25 mouse cellular contexts compared by ENCODE assay signal in the genomic region with DNA sequence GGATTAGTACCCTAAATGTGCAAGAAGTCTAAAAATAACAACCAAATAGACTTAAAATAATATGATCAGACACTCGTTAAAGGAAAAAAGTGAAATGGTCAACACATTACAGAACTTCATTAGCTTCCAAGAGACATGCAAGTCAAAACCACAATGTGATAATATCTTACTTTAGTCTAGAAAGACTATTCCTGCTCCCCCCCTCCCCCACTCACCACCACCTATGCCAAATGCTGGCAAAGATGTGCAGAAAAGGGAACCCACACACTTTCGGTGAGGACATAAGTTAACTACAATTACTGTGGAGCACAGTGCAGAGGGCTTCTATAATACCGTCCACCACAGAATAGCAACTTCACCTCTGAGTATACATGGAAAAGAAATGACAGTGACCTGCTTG. TPM values are rescaled to one million over a fixed set of nuclear protein-coding genes. Genes with fewer than 3 reads are reported as not detected.
DNase-seq lines count a peak whose midpoint lies in the region; ATAC-seq and TF ChIP-seq lines count a peak whose summit lies in the region.
"Had no signal": no experiment of that assay in that cellular context is flagged by ENCODE, and none has a peak within 500 bp of the region (broad histone marks: within the 10 kb centered on the region; RNA-seq: fewer than 3 reads in every experiment).

No protein-coding gene starts in this region.

- dilution Hi-C loops in CH12.LX (cut with MboI; ENCODE audit: extremely low pct_ligation_motif_present, extremely low pct_unique_long_range_greater_than_20kb, low sequenced_read_pairs) = no loop called here

- H3K4me2 ChIP-seq in CH12.LX (ENCODE audit: insufficient read depth, low read depth, poor library complexity, severe bottlenecking) = no peak overlapping the region
- H3K4me2 ChIP-seq: embryonic facial prominence, embryonic 12.5 days; forebrain, embryonic 13.5 days; forebrain, embryonic 15.5 days had no signal

- no peaks in the 10 kb centered on the region for H3K9me3 ChIP-seq in CH12.LX (replicated peaks; ENCODE audit: low read length)
- no peaks in the 10 kb centered on the region for H3K9me3 ChIP-seq in midbrain, embryonic 10.5 days (replicated peaks)
- H3K9me3 ChIP-seq: embryonic facial prominence, embryonic 10.5 days; embryonic facial prominence, embryonic 12.5 days; forebrain, embryonic 13.5 days; forebrain, embryonic 15.5 days had no signal

- peak; percentile 78 for TF ChIP-seq EP300 in CH12.LX (IDR thresholded peaks at IDR 0.05; ENCODE audit: low read length)

- H3K9ac ChIP-seq in CH12.LX (ENCODE audit: insufficient read depth, low read depth) = no peak overlapping the region
- H3K9ac ChIP-seq: embryonic facial prominence, embryonic 12.5 days; forebrain, embryonic 13.5 days; forebrain, embryonic 15.5 days; forebrain, postnatal 0 days had no signal

- WGBS in midbrain, embryonic 10.5 days = 90% methylated on average over 3 of the region's 3 CpGs

- H3K4me1 ChIP-seq in CH12.LX (ENCODE audit: control insufficient read depth in 1 of 2, insufficient read depth in 2 of 2) = peaks cover 21 to 76% of the 10 kb centered on the region in 2 experiments
- no peaks in the 10 kb centered on the region for H3K4me1 ChIP-seq in midbrain, embryonic 10.5 days
- H3K4me1 ChIP-seq: embryonic facial prominence, embryonic 10.5 days; embryonic facial prominence, embryonic 12.5 days; forebrain, embryonic 13.5 days; forebrain, embryonic 15.5 days had no signal

- no peaks in the 10 kb centered on the region for H3K27me3 ChIP-seq in CH12.LX (replicated peaks)
- no peaks in the 10 kb centered on the region for H3K27me3 ChIP-seq in midbrain, embryonic 10.5 days (ENCODE audit: low read depth, poor library complexity, severe bottlenecking)
- H3K27me3 ChIP-seq: embryonic facial prominence, embryonic 12.5 days; forebrain, embryonic 13.5 days; forebrain, embryonic 15.5 days had no signal

- in situ Hi-C loops in CH12.LX (cut with MboI; ENCODE audit: low pct_ligation_motif_present, low pct_unique_long_range_greater_than_20kb, low sequenced_read_pairs) = loop anchor here (25.0 kb wide), 1 partner anchor 357 kb away; a partner anchor contains a TSS

- peak overlapping the region; percentile 46 for H3K27ac ChIP-seq in CH12.LX (ENCODE audit: insufficient read depth, low read depth)
- H3K27ac ChIP-seq in midbrain, embryonic 10.5 days (replicated peaks) = no peak overlapping the region
- H3K27ac ChIP-seq: embryonic facial prominence, embryonic 10.5 days; embryonic facial prominence, embryonic 12.5 days; forebrain, embryonic 13.5 days; forebrain, embryonic 15.5 days had no signal

- no peak overlapping the region for H3K4me3 ChIP-seq in CH12.LX (replicated peaks in 1 of 3; ENCODE audit: low read depth in 2 of 3, low read length in 2 of 3, poor library complexity in 1 of 3)
- no peak overlapping the region for H3K4me3 ChIP-seq in midbrain, embryonic 10.5 days
- H3K4me3 ChIP-seq: embryonic facial prominence, embryonic 10.5 days; embryonic facial prominence, embryonic 12.5 days; forebrain, embryonic 13.5 days; forebrain, embryonic 15.5 days had no signal

- no peaks in the 10 kb centered on the region for H3K79me2 ChIP-seq in CH12.LX (replicated peaks; ENCODE audit: control insufficient read depth, extremely low read depth, insufficient read depth, poor library complexity, severe bottlenecking)

- no peak; the same call in 1 of the 2 replicates for TF ChIP-seq RAD21 in CH12.LX (IDR thresholded peaks at IDR 0.05; ENCODE audit: low read depth, low read length)

- peak; percentile 5 for DNase-seq in CD4-positive, CD25-positive, alpha-beta regulatory T cell, adult 2 months (ENCODE audit: low read depth, low spot score)
- DNase-seq in CH12.LX (ENCODE audit: extremely low read depth) = peak; percentile 61
- no peak for DNase-seq in lung, adult 18-20 months
- DNase-seq in midbrain, embryonic 10.5 days (ENCODE audit: low spot score) = no peak
- DNase-seq: adrenal gland, adult 2 months; adrenal gland, postnatal 10 days; adrenal gland, postnatal 25 days; B cell, adult 2 months; cerebellum, adult 11 months; cerebellum, adult 18-20 months; cerebellum, adult 8-10 months; cerebellum, adult 9-11 months; cerebellum, postnatal 14 days; cerebellum, postnatal 36 days; forebrain, postnatal 0 days had no signal

- no peak for TF ChIP-seq CTCF in CH12.LX (conservative IDR thresholded peaks at IDR 0.05 in 1 of 2, IDR thresholded peaks at IDR 0.05 in 1 of 2; ENCODE audit: low read depth in 2 of 2, low read length in 2 of 2)

- ATAC-seq in CD4-positive, CD25-positive, alpha-beta regulatory T cell, adult 4 months = no peak
- ATAC-seq in granulocyte monocyte progenitor cell, adult 5-6 weeks (replicated peaks; ENCODE audit: poor library complexity, severe bottlenecking) = peak; percentile 74
- ATAC-seq in megakaryocyte progenitor cell, adult 5-6 weeks (replicated peaks; ENCODE audit: poor library complexity) = peak; percentile 72
- ATAC-seq: forebrain, embryonic 13.5 days; forebrain, embryonic 15.5 days; forebrain, postnatal 0 days had no signal

- H3K36me3 ChIP-seq in CH12.LX (replicated peaks in 1 of 2; ENCODE audit: control insufficient read depth in 1 of 2, insufficient read depth in 1 of 2, low read length in 1 of 2) = no peaks in the 10 kb centered on the region
- H3K36me3 ChIP-seq in midbrain, embryonic 10.5 days = no peaks in the 10 kb centered on the region
- H3K36me3 ChIP-seq: embryonic facial prominence, embryonic 10.5 days; embryonic facial prominence, embryonic 12.5 days; forebrain, embryonic 15.5 days had no signal

- TF ChIP-seq POLR2A in CH12.LX (IDR thresholded peaks at IDR 0.05; ENCODE audit: low read depth, low read length) = no peak

TF ChIP-seq in CH12.LX, 34 proteins besides CTCF, POLR2A, EP300 and RAD21:
- peak; percentile 47; the same call in 1 of the 2 replicates for TF ChIP-seq JUN (IDR thresholded peaks at IDR 0.05; ENCODE audit: insufficient read depth, low read depth, low read length)
- 0 out of 2 replicates have a peak, but pooled peaks have one; percentile 16 for TF ChIP-seq RCOR1 (conservative IDR thresholded peaks at IDR 0.05; ENCODE audit: low read depth, low read length)
- TF ChIP-seq ZKSCAN1 (IDR thresholded peaks at IDR 0.05; ENCODE audit: borderline replicate concordance, low read depth, low read length) = no peak
- TF ChIP-seq JUND (conservative IDR thresholded peaks at IDR 0.05; ENCODE audit: low read depth, low read length) = 0 out of 2 replicates have a peak, but pooled peaks have one; percentile 39
- TF ChIP-seq SMC3 (IDR thresholded peaks at IDR 0.05; ENCODE audit: low read depth, low read length) = peak; percentile 7; the same call in 1 of the 2 replicates
- no peak for TF ChIP-seq ZC3H11A (IDR thresholded peaks at IDR 0.05; ENCODE audit: low read depth, low read length)
- peak; percentile 77 for TF ChIP-seq IRF4 (IDR thresholded peaks at IDR 0.05; ENCODE audit: low read depth, low read length)
- TF ChIP-seq UBTF (IDR thresholded peaks at IDR 0.05; ENCODE audit: low read depth, low read length) = no peak
- TF ChIP-seq MEF2A (IDR thresholded peaks at IDR 0.05; ENCODE audit: borderline replicate concordance, low read depth, low read length) = peak; percentile 87
- TF ChIP-seq MAZ (IDR thresholded peaks at IDR 0.05; ENCODE audit: low read depth, low read length) = 0 out of 2 replicates have a peak, but pooled peaks have one; percentile 52
- TF ChIP-seq CHD1 (IDR thresholded peaks at IDR 0.05; ENCODE audit: low read depth, low read length) = peak; percentile 70; the same call in 1 of the 2 replicates
- peak; percentile 62 for TF ChIP-seq BHLHE40 (IDR thresholded peaks at IDR 0.05; ENCODE audit: low read depth, low read length)
- peak; percentile 91 for TF ChIP-seq CHD2 (IDR thresholded peaks at IDR 0.05; ENCODE audit: low read length)
- no peak for TF ChIP-seq PAX5 (IDR thresholded peaks at IDR 0.05; ENCODE audit: low read length)
- no peak for TF ChIP-seq MAFK (IDR thresholded peaks at IDR 0.05; ENCODE audit: insufficient replicate concordance, low read length)
- no peak for TF ChIP-seq USF1 (IDR thresholded peaks at IDR 0.05; ENCODE audit: low read depth, low read length)
- peak; percentile 45; the same call in 1 of the 2 replicates for TF ChIP-seq TCF12 (IDR thresholded peaks at IDR 0.05; ENCODE audit: low read depth, low read length)
- peak; percentile 82 for TF ChIP-seq ETS1 (conservative IDR thresholded peaks at IDR 0.05; ENCODE audit: low read depth, low read length)
- no peak for TF ChIP-seq MYC (IDR thresholded peaks at IDR 0.05; ENCODE audit: low read depth, low read length)

RNA-seq across cellular contexts. Expression of a gene that starts 24.2 kb away (rescaled TPM):
- polyA plus RNA-seq in CD4-positive, CD25-positive, alpha-beta regulatory T cell, adult 4 months (2017; shearing (Covaris generic)) = under 1 TPM; 0.18 to 0.38 TPM
- total RNA-seq in CH12.LX (2012; rRNA removed) (62.5 and 93.9 TPM in 2 replicates), CH12.LX (2014; rRNA removed) (127 and 139 TPM in 2 replicates)
- 47.0 and 63.3 TPM in 2 replicates for polyA plus RNA-seq in CH12.LX (2012; ENCODE audit: insufficient read length, low read depth)
- 0.26 and 1.2 TPM in 2 replicates for total RNA-seq in granulocyte monocyte progenitor cell, adult 5-6 weeks (2014; fragmentation: Nextera tagmentation)
- 0.88 TPM in 1 of 2 replicates, not detected in the other for total RNA-seq in granulocyte monocyte progenitor cell, adult 5-6 weeks (2017)
- 0.32 TPM in 1 of 2 replicates, not detected in the other for total RNA-seq in megakaryocyte progenitor cell, adult 5-6 weeks (2015)
- total RNA-seq in megakaryocyte progenitor cell, adult 5-6 weeks (2017) = 0.21 and 0.78 TPM in 2 replicates
- not detected in 2 replicates for polyA plus RNA-seq in midbrain, embryonic 10.5 days (2016; fragmentation: Nextera tagmentation; extraction: Ambion mirVana)
- total RNA-seq: forebrain, postnatal 0 days; MEL had no signal
- polyA plus RNA-seq: adrenal gland, adult 2 months; cortical plate, adult 2 months; embryonic facial prominence, embryonic 10.5 days; embryonic facial prominence, embryonic 12.5 days; forebrain, embryonic 11.5 days; forebrain, embryonic 13.5 days; forebrain, embryonic 15.5 days; forebrain, postnatal 0 days had no signal

Comparison
In these comparisons a context has a peak if more than half of its experiments do, and no peak if none do; other contexts are left out.
1. DNase-seq: peak in CD4-positive, CD25-positive, alpha-beta regulatory T cell, adult 2 months (single experiment) and CH12.LX (single experiment); none in lung, adult 18-20 months (0 of 2) and midbrain, embryonic 10.5 days (single experiment).
2. RNA of a gene that starts 24.2 kb away (total RNA-seq): 62.5 to 139 TPM in CH12.LX; 0.26 to 1.2 TPM in granulocyte monocyte progenitor cell, adult 5-6 weeks and 0.21 to 0.78 TPM in megakaryocyte progenitor cell, adult 5-6 weeks; every median in the first group is over 10 times any median in the second.